Mouse (Mus musculus) adrenal gland, adult 8-10 months (tissue): ENCODE measurements around the gene Dlk1. TPM values are rescaled to one million over a fixed set of nuclear protein-coding genes. Genes with fewer than 3 reads are reported as not detected.
"Not testable (repeated sequence)": the region's sequence is repeated elsewhere in the genome, so short reads cannot be mapped to it uniquely, and the experiment has no call there.

Experiments
- DNase-seq: peaks from one replicate; pipeline ENCODE4 v3.0.0; 2022
- total RNA-seq, 4 experiments: library from RNA; stranded (reverse); gene quantifications; 2 replicates each; pipeline ENCODE4 v1.2.4; 2022

Gene Dlk1
- total RNA-seq, 4 experiments from 2014 or later: 841 to 1,077 (median 912) TPM

- no peak for DNase-seq
Observed at GRCm38 (mm10) chr12:109439974-109440373, 12.6 kb upstream of the Dlk1 start.

GRCm38 (mm10) chr12:109441366-109441765, 11.3 kb upstream of the Dlk1 start:
- DNase-seq: no peak

- DNase-seq: no peak
Observed at GRCm38 (mm10) chr12:109442115-109442514, 10.5 kb upstream of the Dlk1 start.

GRCm38 (mm10) chr12:109443276-109443675, 9.3 kb upstream of the Dlk1 start:
- no peak for DNase-seq

- no peak for DNase-seq
Observed at GRCm38 (mm10) chr12:109444999-109445398, 7.6 kb upstream of the Dlk1 start.

- DNase-seq: peak; percentile 41
Observed at GRCm38 (mm10) chr12:109445499-109446235, 7.0 kb upstream of the Dlk1 start.

GRCm38 (mm10) chr12:109446236-109446941, 6.2 kb upstream of the Dlk1 start:
- no peak for DNase-seq

- DNase-seq: no peak
Observed at GRCm38 (mm10) chr12:109449421-109450411, 2.9 kb upstream of the Dlk1 start.

- no peak for DNase-seq
Observed at GRCm38 (mm10) chr12:109453065-109453997, 708 bp downstream of the Dlk1 start.

GRCm38 (mm10) chr12:109454137-109454536, 1.5 kb downstream of the Dlk1 start:
- DNase-seq: no peak

- DNase-seq: no peak
Observed at GRCm38 (mm10) chr12:109456531-109457202, 4.0 kb downstream of the Dlk1 start.

GRCm38 (mm10) chr12:109457836-109458235, 5.2 kb downstream of the Dlk1 start:
- DNase-seq: no peak

- no peak for DNase-seq
Observed at GRCm38 (mm10) chr12:109458896-109459295, 6.3 kb downstream of the Dlk1 start.

- DNase-seq: no peak
Observed at GRCm38 (mm10) chr12:109459481-109460401, 7.1 kb downstream of the Dlk1 start.

GRCm38 (mm10) chr12:109462594-109462993, 10.0 kb downstream of the Dlk1 start:
- no peak for DNase-seq

- not testable (repeated sequence) for DNase-seq
Observed at GRCm38 (mm10) chr12:109467417-109467816, 14.8 kb downstream of the Dlk1 start.

- no peak for DNase-seq
Observed at GRCm38 (mm10) chr12:109469793-109470192, 17.2 kb downstream of the Dlk1 start.

- no peak for DNase-seq
Observed at GRCm38 (mm10) chr12:109472627-109473026, 20.0 kb downstream of the Dlk1 start.

- no peak for DNase-seq
Observed at GRCm38 (mm10) chr12:109473575-109473976, 21.0 kb downstream of the Dlk1 start.

GRCm38 (mm10) chr12:109474187-109474606, 21.6 kb downstream of the Dlk1 start:
- no peak for DNase-seq
